ENCODE assay signal across 29 mouse cellular contexts in the genomic region with DNA sequence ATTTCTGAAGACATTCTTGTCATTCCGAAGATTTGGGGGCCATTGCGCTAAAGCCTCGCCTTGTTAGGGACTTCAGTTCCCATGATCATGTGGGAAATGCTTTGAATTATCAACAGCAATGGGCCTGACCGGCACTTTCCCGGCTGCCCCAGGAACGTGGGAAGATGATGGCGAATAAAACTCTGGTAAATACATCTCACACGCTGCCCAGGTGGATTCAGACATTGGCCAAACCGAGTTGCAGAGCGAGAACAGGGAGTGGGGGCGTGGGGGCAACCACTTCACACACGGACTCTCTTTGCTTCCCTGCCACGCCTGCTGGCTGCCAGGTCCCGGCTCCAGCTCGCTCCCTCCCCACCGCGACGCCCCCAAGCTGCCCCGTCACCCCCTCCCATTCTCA. TPM values are rescaled to one million over a fixed set of nuclear protein-coding genes. Genes with fewer than 3 reads are reported as not detected.
DNase-seq lines count a peak whose midpoint lies in the region; ATAC-seq lines count a peak whose summit lies in the region.
"Had no signal": no experiment of that assay in that cellular context is flagged by ENCODE, and none has a peak within 500 bp of the region (broad histone marks: within the 10 kb centered on the region; RNA-seq: fewer than 3 reads in every experiment).

No protein-coding gene starts in this region.

- peaks cover 21% of the 10 kb centered on the region for H3K4me1 ChIP-seq in forebrain, embryonic 12.5 days
- peaks cover 15% of the 10 kb centered on the region for H3K4me1 ChIP-seq in forebrain, embryonic 15.5 days
- H3K4me1 ChIP-seq in neural tube, embryonic 15.5 days: peaks cover 17% of the 10 kb centered on the region
- peaks cover 6% of the 10 kb centered on the region; the same call in 1 of the 2 replicates for H3K4me1 ChIP-seq in hindbrain, embryonic 14.5 days (replicated peaks; ENCODE audit: control insufficient read depth, insufficient read depth, low read length)

- DNase-seq in neural tube, embryonic 10.5 days (ENCODE audit: extremely low spot score, low spot score): peak; percentile 49
- DNase-seq in hindbrain, embryonic 14.5 days (ENCODE audit: low spot score): peak; percentile 40
- no peak for DNase-seq in adrenal gland, adult 8-10 months
- no peak for DNase-seq in layer of hippocampus, postnatal 36 days
- DNase-seq: B cell, adult 2 months; cerebellum, adult 8-10 months; gastrocnemius, postnatal 14 days; heart, adult 18-20 months; heart, postnatal 36 days; layer of hippocampus, adult 9-11 months; liver, embryonic 13.5 days; lung, postnatal 4 days; retina, postnatal 1 day; thymus, adult 18-20 months; thymus, postnatal 4 days had no signal

- no peak overlapping the region for H3K4me3 ChIP-seq in forebrain, embryonic 12.5 days (replicated peaks)
- H3K4me3 ChIP-seq in forebrain, embryonic 15.5 days: no peak overlapping the region
- H3K4me3 ChIP-seq in neural tube, embryonic 15.5 days (replicated peaks): no peak overlapping the region
- H3K4me3 ChIP-seq in hindbrain, embryonic 14.5 days (replicated peaks; ENCODE audit: low read length): no peak overlapping the region
- H3K4me3 ChIP-seq: embryonic facial prominence, embryonic 15.5 days; heart, embryonic 13.5 days; intestine, embryonic 15.5 days; limb, embryonic 13.5 days; liver, embryonic 13.5 days; lung, embryonic 15.5 days; myocyte; stomach, embryonic 15.5 days had no signal

- ATAC-seq in forebrain, embryonic 12.5 days (ENCODE audit: low FRiP score): no peak
- ATAC-seq in forebrain, embryonic 15.5 days (replicated peaks): no peak
- no peak for ATAC-seq in neural tube, embryonic 15.5 days (ENCODE audit: low FRiP score)
- ATAC-seq in hindbrain, embryonic 14.5 days (ENCODE audit: low FRiP score): no peak
- ATAC-seq: intestine, embryonic 15.5 days; Patski had no signal

- 0 out of 2 replicates have a peak overlapping the region, but pooled peaks have one; percentile 13 for H3K27ac ChIP-seq in forebrain, embryonic 12.5 days
- no peak overlapping the region for H3K27ac ChIP-seq in forebrain, embryonic 15.5 days (replicated peaks)
- no peak overlapping the region for H3K27ac ChIP-seq in neural tube, embryonic 15.5 days (replicated peaks)
- no peak overlapping the region; the same call in 1 of the 2 replicates for H3K27ac ChIP-seq in hindbrain, embryonic 14.5 days
- H3K27ac ChIP-seq: embryonic facial prominence, embryonic 15.5 days; heart, embryonic 13.5 days; intestine, embryonic 15.5 days; limb, embryonic 13.5 days; liver, embryonic 13.5 days; lung, embryonic 15.5 days; stomach, embryonic 15.5 days had no signal

- H3K9me3 ChIP-seq in forebrain, embryonic 12.5 days: no peaks in the 10 kb centered on the region
- no peaks in the 10 kb centered on the region for H3K9me3 ChIP-seq in forebrain, embryonic 15.5 days
- no peaks in the 10 kb centered on the region for H3K9me3 ChIP-seq in neural tube, embryonic 15.5 days (replicated peaks)
- no peaks in the 10 kb centered on the region for H3K9me3 ChIP-seq in hindbrain, embryonic 14.5 days (ENCODE audit: control insufficient read depth, low read length)
- H3K9me3 ChIP-seq: embryonic facial prominence, embryonic 15.5 days; heart, embryonic 13.5 days; intestine, embryonic 15.5 days; limb, embryonic 13.5 days; liver, embryonic 13.5 days; lung, embryonic 15.5 days; stomach, embryonic 15.5 days had no signal

- peaks cover 90% of the 10 kb centered on the region for H3K27me3 ChIP-seq in forebrain, embryonic 12.5 days
- peaks cover 81% of the 10 kb centered on the region for H3K27me3 ChIP-seq in forebrain, embryonic 15.5 days
- peaks cover 86% of the 10 kb centered on the region for H3K27me3 ChIP-seq in neural tube, embryonic 15.5 days (replicated peaks)
- peaks cover 93% of the 10 kb centered on the region for H3K27me3 ChIP-seq in hindbrain, embryonic 14.5 days (ENCODE audit: control insufficient read depth, insufficient read depth, low read length)

- H3K4me2 ChIP-seq in forebrain, embryonic 12.5 days: no peak overlapping the region
- H3K4me2 ChIP-seq in forebrain, embryonic 15.5 days (replicated peaks): no peak overlapping the region
- no peak overlapping the region for H3K4me2 ChIP-seq in neural tube, embryonic 15.5 days
- no peak overlapping the region for H3K4me2 ChIP-seq in hindbrain, embryonic 14.5 days (replicated peaks)
- H3K4me2 ChIP-seq: embryonic facial prominence, embryonic 15.5 days; heart, embryonic 13.5 days; intestine, embryonic 15.5 days; limb, embryonic 13.5 days; liver, embryonic 13.5 days; lung, embryonic 15.5 days; stomach, embryonic 15.5 days had no signal

- no peaks in the 10 kb centered on the region for H3K36me3 ChIP-seq in forebrain, embryonic 12.5 days (replicated peaks)
- no peaks in the 10 kb centered on the region for H3K36me3 ChIP-seq in forebrain, embryonic 15.5 days
- H3K36me3 ChIP-seq in neural tube, embryonic 15.5 days: no peaks in the 10 kb centered on the region
- no peaks in the 10 kb centered on the region for H3K36me3 ChIP-seq in hindbrain, embryonic 14.5 days (replicated peaks; ENCODE audit: control insufficient read depth, insufficient read depth)
- H3K36me3 ChIP-seq: embryonic facial prominence, embryonic 15.5 days; heart, embryonic 13.5 days; intestine, embryonic 15.5 days; limb, embryonic 13.5 days; liver, embryonic 13.5 days; lung, embryonic 15.5 days; stomach, embryonic 15.5 days had no signal

- no peak overlapping the region for H3K9ac ChIP-seq in forebrain, embryonic 12.5 days
- no peak overlapping the region for H3K9ac ChIP-seq in forebrain, embryonic 15.5 days (replicated peaks)
- no peak overlapping the region for H3K9ac ChIP-seq in neural tube, embryonic 15.5 days (replicated peaks)
- no peak overlapping the region for H3K9ac ChIP-seq in hindbrain, embryonic 14.5 days
- H3K9ac ChIP-seq: embryonic facial prominence, embryonic 15.5 days; heart, embryonic 13.5 days; intestine, embryonic 15.5 days; limb, embryonic 13.5 days; liver, embryonic 13.5 days; lung, embryonic 15.5 days; stomach, embryonic 15.5 days had no signal

- 0% methylated on average over 19 of the region's 19 CpGs for WGBS in forebrain, embryonic 12.5 days
- under 1% methylated on average over 19 of the region's 19 CpGs for WGBS in forebrain, embryonic 15.5 days
- WGBS in neural tube, embryonic 15.5 days: 1% methylated on average over 19 of the region's 19 CpGs
- WGBS in hindbrain, embryonic 14.5 days: under 1% methylated on average over 19 of the region's 19 CpGs

RNA-seq across cellular contexts. Expression of a gene that starts 3.0 kb away (rescaled TPM):
- polyA plus RNA-seq in forebrain, embryonic 12.5 days (2016; fragmentation: Nextera tagmentation; extraction: Ambion mirVana): 6.0 and 7.1 TPM in 2 replicates
- 1.4 and 3.6 TPM in 2 replicates for polyA plus RNA-seq in forebrain, embryonic 15.5 days (2015; fragmentation: Nextera tagmentation; extraction: Ambion mirVana)
- polyA plus RNA-seq in neural tube, embryonic 15.5 days (2015; fragmentation: Nextera tagmentation; extraction: Ambion mirVana): 6.9 and 7.0 TPM in 2 replicates
- 9.2 and 10.6 TPM in 2 replicates for polyA plus RNA-seq in hindbrain, embryonic 14.5 days (2014; fragmentation: Nextera tagmentation; extraction: Ambion mirVana)
- not detected for total RNA-seq in adrenal gland, adult 8-10 months (2022)
- total RNA-seq in layer of hippocampus, postnatal 36 days (2021): under 1 TPM in 1 of 2 experiments, not detected in 1; 0.13 TPM
- total RNA-seq: common myeloid progenitor, adult 5-6 weeks; ES-E14; gastrocnemius, postnatal 14 days; heart, adult 18-20 months; heart, postnatal 36 days had no signal
- polyA plus RNA-seq: embryonic facial prominence, embryonic 15.5 days; heart, embryonic 13.5 days; intestine, embryonic 15.5 days; kidney, embryonic 14.5 days; limb, embryonic 13.5 days; liver, embryonic 13.5 days; lung, embryonic 15.5 days; myocyte; Patski; stomach, embryonic 15.5 days had no signal

Comparison
In these comparisons a context has a peak if more than half of its experiments do, and no peak if none do; other contexts are left out.
1. DNase-seq: peak in neural tube, embryonic 10.5 days (single experiment) and hindbrain, embryonic 14.5 days (single experiment); none in adrenal gland, adult 8-10 months (single experiment) and layer of hippocampus, postnatal 36 days (0 of 2).